Mouse (Mus musculus) kidney, postnatal 36 days (tissue): ENCODE measurements at regions not wholly inside any gene's neighbourhood (a gene's known extent, or its start where the extent isn't known, plus 50 kb on each side); places are given as distances from the start of the nearest gene placed in this dataset.
A peak's percentile ranks its signal among the peaks of the same experiment; 100 is the strongest.

ENCODE experiments used
- DNase-seq, 2 experiments: peaks; one replicate each; pipeline ENCODE4 v3.0.0; 2021 to 2022; ENCODE audit warnings: mixed read lengths in 2 of 2

GRCm38 (mm10) chr13:64007688-64008087 lies 81.3 kb downstream of the Hsd17b3 start:
- DNase-seq = peak in 1 of 2 experiments; percentile 43

- DNase-seq = peak in 1 of 2 experiments; percentile 5
Observed at GRCm38 (mm10) chr13:64002945-64003459, 86.0 kb downstream of the Hsd17b3 start.

- no peak for DNase-seq
Observed at GRCm38 (mm10) chr13:64000303-64000702, 88.7 kb downstream of the Hsd17b3 start.

DNA sequence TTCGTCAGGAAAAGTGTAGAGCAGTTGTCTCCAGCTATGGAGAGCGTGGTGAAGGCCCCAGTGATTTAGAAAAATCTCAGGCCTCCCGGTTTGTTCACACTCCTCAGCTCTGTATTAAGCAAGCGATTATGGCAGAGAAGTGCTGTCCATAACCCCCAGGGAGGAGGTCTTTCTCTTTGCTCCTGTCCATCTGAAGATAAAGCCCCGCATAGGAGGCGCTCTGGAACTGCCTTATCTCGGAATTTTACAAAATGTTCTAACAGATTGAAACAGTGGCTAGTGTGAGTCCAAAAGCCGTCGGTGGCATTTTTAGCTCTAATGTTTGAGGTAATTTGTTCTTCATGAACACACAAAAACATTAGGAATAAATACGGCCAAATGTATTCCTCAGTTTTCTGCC lies 90.4 kb downstream of the Hsd17b3 start:
- DNase-seq = no peak

DNA sequence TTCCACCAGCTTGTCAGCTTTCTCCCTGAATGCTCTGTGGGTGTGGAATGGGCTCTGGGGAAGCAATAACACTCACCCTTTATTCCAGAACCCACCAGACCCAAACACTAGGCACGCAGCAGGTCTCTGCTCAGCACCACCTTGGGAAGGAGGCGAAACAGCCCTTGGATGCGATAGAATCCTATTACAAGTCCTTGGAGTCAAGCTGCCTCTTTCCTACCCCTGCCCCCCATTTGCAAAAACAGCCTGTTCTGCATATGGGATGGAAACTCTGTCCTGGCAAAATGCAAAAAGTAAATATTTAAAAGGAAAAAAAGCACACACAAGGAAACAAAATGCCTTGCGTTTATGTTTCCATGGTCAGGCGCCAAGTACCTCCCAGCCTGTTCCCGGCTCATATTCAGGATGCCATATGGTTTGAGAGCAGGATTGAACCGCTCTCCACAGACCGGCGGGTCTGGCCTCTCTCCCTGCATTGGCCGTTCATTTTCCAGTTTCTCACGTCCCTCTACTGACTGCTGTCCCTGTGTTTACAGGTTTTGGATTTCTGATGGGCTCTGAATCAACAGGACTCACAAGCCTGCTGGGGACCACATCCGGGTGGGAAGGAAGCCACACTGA lies 95.1 kb downstream of the Hsd17b3 start:
- no peak for DNase-seq

- DNase-seq = no peak
Observed at GRCm38 (mm10) chr13:63992989-63993388, 96.0 kb downstream of the Hsd17b3 start.

- peak; percentile 12 to 14 for DNase-seq
Observed at GRCm38 (mm10) chr13:63990480-63990958, 98.5 kb downstream of the Hsd17b3 start.

DNA sequence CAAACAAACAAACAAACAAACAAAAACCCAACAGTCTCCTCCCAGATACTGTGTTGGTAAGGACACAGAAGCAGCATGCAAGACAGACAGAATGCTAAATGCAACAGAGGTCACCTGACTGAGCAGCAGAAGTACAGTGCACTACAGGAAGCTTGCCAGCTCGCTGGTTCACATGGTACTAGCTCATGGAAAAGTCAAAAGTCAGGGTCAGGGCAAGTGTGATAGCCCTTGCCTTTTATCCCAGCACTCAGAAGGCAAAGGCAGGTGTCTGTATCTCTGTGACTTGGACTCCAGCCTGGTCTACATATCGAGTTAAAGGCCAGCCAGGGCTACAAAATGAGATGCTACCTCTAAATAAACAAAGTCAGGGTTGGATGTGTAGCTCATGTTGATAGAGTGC lies 99.3 kb downstream of the Hsd17b3 start:
- peak in 1 of 2 experiments; percentile 18 for DNase-seq

GRCm38 (mm10) chr13:63988263-63988662 lies 100.8 kb downstream of the Hsd17b3 start:
- DNase-seq = no peak

- DNase-seq = peak in 1 of 2 experiments; percentile 34
Observed at GRCm38 (mm10) chr13:63986681-63987080, 102.3 kb downstream of the Hsd17b3 start.

GRCm38 (mm10) chr13:63985590-63985989 lies 103.4 kb downstream of the Hsd17b3 start:
- DNase-seq = no peak

DNA sequence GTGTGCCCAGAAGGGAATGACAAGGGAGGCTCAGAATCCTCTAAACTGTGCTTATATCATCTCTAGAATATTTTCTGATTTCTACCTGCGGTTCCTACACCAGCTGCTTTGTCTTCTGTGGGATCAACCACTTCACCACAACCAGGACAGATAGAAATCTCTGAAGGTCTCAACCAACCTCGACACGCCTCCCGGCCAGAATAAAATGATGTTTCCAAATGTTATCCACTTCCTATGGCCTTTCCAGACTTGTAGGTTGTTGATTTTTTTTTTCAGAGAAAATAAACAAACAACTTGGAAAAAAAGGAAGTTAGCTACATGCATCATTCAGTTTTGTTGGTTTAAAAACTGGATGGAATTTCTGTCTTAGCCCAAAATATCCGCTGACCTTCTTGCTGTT lies 103.9 kb downstream of the Hsd17b3 start:
- no peak for DNase-seq

DNA sequence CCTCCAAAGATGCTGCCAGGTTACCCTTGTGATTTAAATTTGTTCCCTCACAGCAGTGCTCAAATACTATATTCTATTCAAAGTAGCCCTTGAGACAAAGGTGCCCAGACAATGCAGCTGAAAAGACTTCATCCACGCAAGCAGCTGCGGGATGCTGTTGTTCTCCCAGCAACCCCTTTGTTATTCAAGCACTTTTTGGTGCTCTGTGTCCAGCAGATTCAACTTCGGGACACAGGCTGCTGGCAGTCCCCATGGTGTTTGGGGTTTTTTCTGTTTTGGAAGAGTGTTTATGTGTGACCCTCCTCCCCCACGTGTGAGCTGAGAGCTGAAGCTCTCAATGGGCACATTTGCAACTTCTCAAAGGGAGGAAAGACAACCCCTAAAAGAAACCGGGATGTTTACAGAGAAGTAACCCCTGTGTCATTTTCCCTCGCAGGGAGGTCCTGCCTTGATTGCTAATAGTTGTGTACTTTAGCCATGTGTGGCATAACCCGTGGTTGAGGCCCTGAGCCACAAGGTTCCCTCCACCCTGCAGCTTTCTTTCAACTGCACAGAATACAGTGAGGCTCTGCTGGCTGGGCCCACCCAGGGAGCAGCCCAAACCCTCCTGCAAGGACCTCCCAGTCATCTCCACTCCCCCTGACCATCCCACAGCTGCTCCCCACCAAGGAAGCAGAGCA lies 108.9 kb downstream of the Hsd17b3 start:
- DNase-seq = no peak

- no peak for DNase-seq
Observed at GRCm38 (mm10) chr13:63979581-63979980, 109.4 kb downstream of the Hsd17b3 start.

GRCm38 (mm10) chr13:63969907-63970306 lies 119.1 kb downstream of the Hsd17b3 start:
- no peak for DNase-seq

- no peak for DNase-seq
Observed at GRCm38 (mm10) chr13:63968623-63969022, 120.4 kb downstream of the Hsd17b3 start.

- DNase-seq = peak; percentile 81 to 82
Observed at GRCm38 (mm10) chr13:63957098-63957497, 131.9 kb downstream of the Hsd17b3 start.

DNA sequence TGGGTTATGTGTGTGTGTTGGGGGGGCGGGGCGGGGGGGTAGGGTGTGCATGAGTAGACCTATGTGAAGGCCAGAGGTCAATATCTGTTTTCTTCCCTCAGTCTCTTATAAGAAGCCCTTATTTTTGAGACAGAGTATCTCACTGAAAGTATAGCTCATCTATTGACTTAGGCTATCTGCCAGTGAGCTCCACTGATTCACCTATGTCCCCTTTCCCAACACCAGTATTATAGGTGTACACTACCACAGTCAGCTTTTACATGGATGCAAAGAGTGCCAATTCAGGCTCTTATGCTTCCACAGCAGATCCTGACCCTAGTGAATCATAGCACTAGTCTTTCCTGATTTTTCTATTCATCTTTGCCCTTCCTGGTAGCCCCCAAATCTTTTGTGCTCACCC lies 134.7 kb downstream of the Hsd17b3 start:
- no peak for DNase-seq

DNA sequence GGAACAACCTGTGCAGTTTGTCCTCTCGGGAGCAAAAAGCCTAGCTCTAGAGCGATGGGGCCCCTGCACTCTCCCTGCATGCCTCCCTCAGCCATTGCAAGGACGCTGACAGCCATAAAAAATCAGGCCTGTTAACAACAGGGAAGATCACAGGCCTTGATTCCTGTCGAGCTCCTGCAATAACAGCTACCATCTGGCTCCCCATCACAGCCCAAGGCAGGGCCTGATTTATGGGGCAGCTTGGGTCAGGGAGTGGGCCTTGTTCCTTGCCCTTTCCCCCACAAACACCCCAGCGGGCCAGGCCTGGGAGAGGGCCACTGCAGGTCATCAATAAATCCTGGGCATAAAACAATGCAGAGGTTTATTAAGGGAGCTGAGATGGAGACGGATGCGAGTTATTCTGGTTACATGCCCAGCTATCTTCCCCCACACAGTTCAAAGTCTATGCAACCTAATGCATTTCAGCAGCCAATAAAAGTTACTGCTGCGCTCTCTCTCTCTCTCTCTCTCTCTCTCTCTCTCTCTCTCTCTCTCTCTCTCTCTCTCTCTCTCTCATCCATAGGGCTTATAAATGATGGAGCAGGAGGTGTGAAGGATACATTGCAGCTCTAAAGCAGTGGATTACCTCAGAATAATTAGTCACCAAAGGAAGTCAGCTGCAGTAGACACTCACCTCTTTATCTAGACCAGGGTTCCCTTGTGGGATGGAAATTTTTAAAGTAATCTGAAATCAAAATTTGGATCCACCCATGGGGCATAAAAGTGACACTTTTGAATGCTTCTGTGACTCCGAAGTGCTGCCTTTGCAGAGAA lies 136.9 kb downstream of the Hsd17b3 start:
- DNase-seq = peak; percentile 28 to 42

DNA sequence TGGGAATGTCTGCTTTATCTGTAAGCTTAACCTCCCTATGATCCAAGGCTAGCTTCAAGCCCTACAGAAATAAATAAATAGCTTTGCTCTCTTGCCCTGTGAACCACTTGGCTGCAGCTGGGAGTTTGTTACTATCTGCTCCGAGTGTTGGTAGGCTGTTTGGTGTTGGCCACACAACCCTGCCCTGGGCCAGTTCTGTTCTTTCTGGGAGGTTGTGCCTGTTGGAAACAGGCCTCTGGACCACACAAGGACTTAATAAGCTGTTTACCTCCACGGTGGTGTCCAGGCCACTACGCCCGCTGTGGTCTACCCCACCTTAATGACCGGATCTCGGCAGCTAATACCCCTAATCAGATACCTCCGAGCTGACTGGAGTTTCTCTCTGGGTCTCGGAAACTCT lies 136.1 kb downstream of the Ercc6l2 start:
- no peak for DNase-seq
